Mouse (Mus musculus): Measurements from ENCODE around the gene Sytl1. TPM values are rescaled to one million over a fixed set of nuclear protein-coding genes. Genes with fewer than 3 reads are reported as not detected.

Gene Sytl1
- polyA plus RNA-seq, 1 experiment: not detected

DNA sequence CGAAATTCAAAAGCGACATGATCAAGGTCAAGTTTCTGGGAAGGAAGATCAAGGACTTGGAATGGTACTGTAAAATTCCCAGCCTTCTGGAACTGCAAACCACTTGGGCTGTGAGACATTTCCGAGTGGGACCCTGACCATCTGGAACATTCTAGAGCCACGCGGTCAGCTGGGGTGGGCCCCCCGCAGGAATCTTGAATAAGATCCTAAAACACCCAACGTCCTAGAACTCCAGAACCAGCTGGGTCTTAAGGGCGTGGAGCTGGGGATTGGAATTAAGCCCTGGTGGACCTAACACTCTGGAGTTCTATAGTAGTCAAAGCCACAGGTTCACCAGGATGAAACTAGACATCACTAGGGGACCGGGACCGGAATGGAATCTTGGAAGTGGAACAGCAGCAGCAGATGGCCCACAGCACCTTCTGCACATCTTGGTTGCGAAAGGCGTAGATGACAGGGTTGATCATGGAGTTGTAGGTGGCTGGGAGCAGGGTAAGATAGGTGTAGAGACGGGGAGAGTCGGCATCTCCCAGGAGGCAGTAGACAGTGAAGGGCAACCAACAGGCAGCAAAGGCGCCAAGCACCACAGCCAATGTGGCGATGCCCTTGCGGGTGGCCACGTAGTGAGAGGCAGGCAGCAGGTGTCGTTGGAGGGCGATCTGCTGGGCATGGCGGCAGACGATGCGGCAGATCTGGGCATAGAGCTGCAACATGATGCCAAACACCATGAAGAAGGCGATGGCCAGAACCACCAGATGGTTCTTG lies 52.7 kb downstream of the Sytl1 start:
- TF ChIP-seq CTCF (IDR thresholded peaks at IDR 0.05; ENCODE audit: low read depth, low read length) (no peak), POLR2A (IDR thresholded peaks at IDR 0.05; ENCODE audit: borderline replicate concordance, low read depth, low read length) (no peak)
- Histone ChIP-seq H3K27ac (ENCODE audit: insufficient read depth, low read depth, low read length) (no peak overlapping the region), H3K4me3 (ENCODE audit: insufficient read depth, low read length) (no peak overlapping the region), H3K4me1 (ENCODE audit: control insufficient read depth, insufficient read depth, low read length) (peaks cover 2% of the 10 kb centered on the region)

DNA sequence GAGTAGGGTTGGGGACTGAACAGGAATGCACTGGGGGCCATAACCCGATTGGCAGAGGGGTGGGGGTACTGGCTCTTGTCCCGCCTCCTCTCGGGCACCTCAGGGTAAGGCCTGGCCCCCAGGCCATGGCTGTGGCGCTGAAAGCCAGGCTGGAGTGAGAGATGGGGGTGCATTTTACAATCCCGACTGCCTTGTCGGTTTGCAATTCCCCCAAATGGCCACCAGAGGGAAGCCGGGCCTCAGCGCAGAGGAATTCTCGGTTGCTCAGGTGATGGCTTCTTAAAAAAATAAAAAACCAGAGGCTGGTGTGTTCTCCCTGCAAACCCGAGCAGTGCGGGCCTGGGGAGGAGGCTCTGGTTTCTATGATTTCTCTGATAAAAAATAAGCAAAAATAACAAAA lies 53.5 kb downstream of the Sytl1 start:
- peak; percentile 89 for TF ChIP-seq CTCF (IDR thresholded peaks at IDR 0.05; ENCODE audit: low read depth, low read length)
- no peak for TF ChIP-seq POLR2A (IDR thresholded peaks at IDR 0.05; ENCODE audit: borderline replicate concordance, low read depth, low read length)
- H3K4me3 ChIP-seq (ENCODE audit: insufficient read depth, low read length): no peak overlapping the region
- H3K4me1 ChIP-seq (ENCODE audit: control insufficient read depth, insufficient read depth, low read length): peaks cover 10% of the 10 kb centered on the region
- H3K27ac ChIP-seq (ENCODE audit: insufficient read depth, low read depth, low read length): no peak overlapping the region

DNA sequence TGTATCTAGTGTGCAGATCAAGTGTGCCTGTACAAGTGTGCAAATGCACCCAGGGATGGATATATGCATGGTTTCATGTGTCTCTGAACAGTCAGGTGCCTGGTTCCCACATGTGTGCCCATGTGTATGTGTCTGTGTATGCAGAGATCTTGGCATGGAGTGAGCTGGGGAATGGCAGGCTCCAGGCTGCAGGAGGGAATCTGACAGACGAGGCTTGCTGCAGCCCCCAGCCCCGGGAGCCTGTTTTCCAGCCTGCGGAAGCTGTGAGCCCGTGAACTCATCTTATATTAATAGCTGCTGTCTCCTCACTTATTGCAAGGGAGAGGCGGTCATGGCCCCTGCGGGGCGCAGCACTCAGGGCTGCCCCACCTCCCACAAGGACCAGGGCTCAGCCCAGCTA lies 58.5 kb downstream of the Sytl1 start:
- H3K27ac ChIP-seq (ENCODE audit: insufficient read depth, low read depth, low read length): no peak overlapping the region
- no peak for TF ChIP-seq CTCF (IDR thresholded peaks at IDR 0.05; ENCODE audit: low read depth, low read length)
- peaks cover 9% of the 10 kb centered on the region for H3K4me1 ChIP-seq (ENCODE audit: control insufficient read depth, insufficient read depth, low read length)
- H3K4me3 ChIP-seq (ENCODE audit: insufficient read depth, low read length): no peak overlapping the region

DNA sequence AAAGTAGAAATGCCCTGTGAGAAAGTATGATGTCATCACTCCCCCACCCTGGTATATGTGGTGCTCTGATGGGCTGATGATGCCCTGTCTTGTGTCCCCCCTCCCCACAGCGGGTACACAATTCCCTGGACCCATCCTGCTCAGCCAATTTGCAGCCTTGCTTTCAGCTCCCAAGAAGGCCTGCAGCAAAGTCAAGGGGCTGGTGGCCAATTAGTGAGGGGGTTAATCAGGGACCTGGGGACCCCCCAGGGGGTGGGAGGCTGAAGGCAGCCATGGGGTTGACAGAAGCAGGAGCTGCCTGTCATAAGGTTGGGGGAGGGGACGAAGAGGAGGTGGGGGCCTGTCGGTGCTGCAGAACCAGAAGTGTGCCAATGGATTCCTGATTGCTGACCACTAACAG lies 59.3 kb downstream of the Sytl1 start:
- H3K4me3 ChIP-seq (ENCODE audit: insufficient read depth, low read length): no peak overlapping the region

More for the DNA sequence above, 59.3 kb downstream of the Sytl1 start:
- Histone ChIP-seq H3K4me1 (ENCODE audit: control insufficient read depth, insufficient read depth, low read length) (peaks cover 9% of the 10 kb centered on the region), H3K27ac (ENCODE audit: insufficient read depth, low read depth, low read length) (no peak overlapping the region)
- TF ChIP-seq CTCF (IDR thresholded peaks at IDR 0.05; ENCODE audit: low read depth, low read length) (no peak), POLR2A (IDR thresholded peaks at IDR 0.05; ENCODE audit: borderline replicate concordance, low read depth, low read length) (no peak)

Other genes with a start within 250 kb of the Sytl1 start
- gene Wasf2, start 132.6 kb downstream of the Sytl1 start, polyA plus RNA-seq (2012; ENCODE audit: insufficient read depth, insufficient read length, missing spikeins): 133 and 150 TPM in 2 replicates
- not detected in 2 replicates for gene Cd164l2, start 51.0 kb downstream of the Sytl1 start, polyA plus RNA-seq (2012; ENCODE audit: insufficient read depth, insufficient read length, missing spikeins)
- gene Gpr3, start 50.6 kb downstream of the Sytl1 start, polyA plus RNA-seq (2012; ENCODE audit: insufficient read depth, insufficient read length, missing spikeins): not detected in 2 replicates
- gene Map3k6, start 22.3 kb downstream of the Sytl1 start, polyA plus RNA-seq (2012; ENCODE audit: insufficient read depth, insufficient read length, missing spikeins): 1.2 and 1.6 TPM in 2 replicates
- gene Tmem222, start 14.7 kb upstream of the Sytl1 start, polyA plus RNA-seq (2012; ENCODE audit: insufficient read depth, insufficient read length, missing spikeins): 36.1 and 40.8 TPM in 2 replicates
- 30.5 TPM in 2 replicates for gene Wdtc1, start 90.4 kb upstream of the Sytl1 start, polyA plus RNA-seq (2012; ENCODE audit: insufficient read depth, insufficient read length, missing spikeins)
- gene Slc9a1, start 106.6 kb upstream of the Sytl1 start, polyA plus RNA-seq (2012; ENCODE audit: insufficient read depth, insufficient read length, missing spikeins): 27.7 and 31.6 TPM in 2 replicates
- not detected in 2 replicates for gene Tent5b, start 217.0 kb upstream of the Sytl1 start, polyA plus RNA-seq (2012; ENCODE audit: insufficient read depth, insufficient read length, missing spikeins)
- gene Trnp1, start 235.4 kb upstream of the Sytl1 start, polyA plus RNA-seq (2012; ENCODE audit: insufficient read depth, insufficient read length, missing spikeins): 1.0 TPM in 1 of 2 replicates, not detected in the other

Data from bone marrow macrophage, adult 2 months (primary cell).